Mouse (Mus musculus) gastrocnemius, postnatal 14 days (tissue): Measurements from ENCODE around the gene Cd248. TPM values are rescaled to one million over a fixed set of nuclear protein-coding genes. Genes with fewer than 3 reads are reported as not detected.
"Not testable (repeated sequence)": the region's sequence is repeated elsewhere in the genome, so short reads cannot be mapped to it uniquely, and the experiment has no call there.

Experiments used
- DNase-seq: peaks from one replicate; pipeline ENCODE4 v3.0.0; 2021; ENCODE audit warnings: mixed read lengths
- intact Hi-C: fragments of 180-260 bp; cut with DNase I; formaldehyde crosslinking; loops from one replicate; pipeline ENCODE4 v1.15.1; 2025; ENCODE audit warnings: low total_unique reads
- total RNA-seq, 2 experiments: library from RNA; stranded (reverse); gene quantifications; 2 replicates each; pipeline ENCODE4 v1.2.3; 2021

Cd248 gene
- total RNA-seq, 2 experiments from 2014 or later, result 23.8 to 43.2 TPM

DNA sequence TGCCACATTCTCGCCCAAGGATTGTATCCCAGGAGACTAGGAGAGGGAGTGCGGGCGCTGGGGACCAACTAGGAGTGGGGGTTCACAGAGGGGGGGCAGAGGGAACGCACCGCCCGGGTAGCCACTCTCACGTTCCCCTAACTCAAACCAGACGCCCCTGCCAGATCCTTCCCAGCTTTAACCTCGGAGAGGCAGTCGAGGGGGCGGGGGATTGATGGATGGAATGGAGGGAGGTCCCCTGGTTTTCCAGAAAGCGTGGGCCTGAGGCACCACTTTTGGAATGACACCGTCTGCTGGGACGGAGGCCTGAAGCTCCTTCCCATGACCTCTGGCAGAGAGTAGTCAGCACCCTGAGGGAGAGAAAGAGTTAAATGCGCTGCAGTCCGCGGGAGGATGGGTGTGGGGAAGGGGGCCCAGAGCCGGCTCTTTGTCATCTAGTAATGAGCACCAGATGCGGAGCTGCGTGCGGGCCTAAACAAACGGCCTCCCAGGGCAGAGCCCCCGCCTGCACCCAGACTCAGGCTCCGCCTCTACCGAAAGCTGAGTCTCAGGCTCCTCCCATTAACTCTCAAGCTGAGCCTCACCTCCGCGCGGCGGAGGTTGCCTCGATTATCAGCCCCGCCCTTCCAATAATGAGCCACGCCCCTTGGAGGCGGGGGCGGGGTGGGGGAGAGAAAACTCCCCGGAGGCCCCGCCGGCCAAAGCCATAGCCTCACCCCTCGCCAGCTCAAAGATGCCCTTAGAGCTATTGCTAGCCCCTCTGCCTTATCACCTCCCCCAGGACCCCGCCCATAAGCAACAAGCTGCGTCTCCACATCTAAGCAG is 3.9 kb downstream of the Cd248 start:
- intact Hi-C loops, result no loop called here
- DNase-seq, result peak; percentile 80

GRCm38 (mm10) chr19:5072389-5073019 is 4.6 kb downstream of the Cd248 start:
- intact Hi-C loops, result no loop called here
- DNase-seq, result no peak

GRCm38 (mm10) chr19:5073028-5073427 is 5.2 kb downstream of the Cd248 start:
- intact Hi-C loops, result no loop called here
- peak; percentile 50 for DNase-seq

GRCm38 (mm10) chr19:5073518-5073917 is 5.6 kb downstream of the Cd248 start:
- intact Hi-C loops, result no loop called here
- DNase-seq, result no peak

- DNase-seq, result no peak
- intact Hi-C loops, result no loop called here
These were observed 11.4 kb downstream of the Cd248 start for GRCm38 (mm10) chr19:5079279-5079678.

- no peak for DNase-seq
- intact Hi-C loops, result no loop called here
These were observed 14.1 kb downstream of the Cd248 start for GRCm38 (mm10) chr19:5082005-5082404.

- DNase-seq, result no peak
- intact Hi-C loops, result no loop called here
These were observed 14.7 kb downstream of the Cd248 start for GRCm38 (mm10) chr19:5082596-5082995.

DNA sequence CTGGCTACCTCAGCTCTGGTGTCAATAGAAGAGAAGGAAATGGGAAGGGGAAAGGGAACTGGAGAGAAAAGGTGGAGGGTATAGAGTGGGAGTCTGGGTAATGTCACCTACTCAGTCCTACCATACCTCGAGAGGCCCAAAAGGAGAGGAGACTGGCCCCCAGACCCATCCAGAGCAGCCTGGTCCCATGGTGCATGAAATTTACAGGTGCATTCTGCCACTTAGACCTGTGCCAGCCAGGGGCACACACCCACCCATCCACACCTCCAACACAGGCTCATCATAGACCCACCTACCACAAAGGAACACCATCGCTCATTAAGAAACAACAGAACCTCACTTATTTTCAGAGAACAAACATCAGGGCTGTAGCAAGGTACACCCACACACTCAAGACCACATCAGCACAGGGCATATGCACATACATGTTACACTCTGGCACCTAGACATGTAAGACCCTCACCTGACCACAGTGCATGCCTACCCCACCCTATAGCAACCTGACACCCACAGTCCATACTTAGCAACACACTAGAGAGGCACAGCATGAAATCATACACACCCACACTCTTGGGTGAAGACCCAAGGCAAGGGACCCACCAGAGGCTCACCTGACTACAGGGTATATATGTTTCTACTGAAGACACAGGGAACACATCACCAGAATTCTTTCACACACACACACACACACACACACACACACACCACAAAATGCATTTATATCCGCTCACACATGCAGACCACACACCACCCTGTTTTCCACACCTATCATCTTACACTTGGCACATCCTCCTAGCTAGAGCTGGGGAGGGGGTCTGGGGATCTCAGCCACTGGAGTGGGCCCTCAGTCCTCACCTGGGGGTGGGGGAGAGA is 16.3 kb downstream of the Cd248 start:
- no peak for DNase-seq
- intact Hi-C loops, result no loop called here

DNA sequence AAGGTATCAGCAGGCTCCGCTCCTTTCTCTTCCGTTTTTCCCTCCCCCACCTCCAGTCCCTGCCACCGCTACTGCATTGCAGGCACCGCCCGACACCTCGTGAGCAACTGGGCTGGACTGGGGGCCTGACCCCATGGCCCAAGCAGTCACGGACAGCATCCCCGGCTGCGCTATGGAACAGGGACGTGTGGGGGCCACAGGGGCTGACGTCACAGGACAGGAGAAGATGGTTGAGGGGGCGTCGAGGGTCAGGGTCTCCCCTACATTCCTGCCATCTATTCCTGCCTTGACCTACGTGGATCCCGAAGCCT is 16.9 kb downstream of the Cd248 start:
- intact Hi-C loops, result no loop called here
- no peak for DNase-seq

GRCm38 (mm10) chr19:5085145-5085863 is 17.4 kb downstream of the Cd248 start, which contains the start of gene Tmem151a:
Gene Tmem151a (minus strand): TSS chr19:5085531.
- DNase-seq, result no peak
- intact Hi-C loops, result no loop called here

DNA sequence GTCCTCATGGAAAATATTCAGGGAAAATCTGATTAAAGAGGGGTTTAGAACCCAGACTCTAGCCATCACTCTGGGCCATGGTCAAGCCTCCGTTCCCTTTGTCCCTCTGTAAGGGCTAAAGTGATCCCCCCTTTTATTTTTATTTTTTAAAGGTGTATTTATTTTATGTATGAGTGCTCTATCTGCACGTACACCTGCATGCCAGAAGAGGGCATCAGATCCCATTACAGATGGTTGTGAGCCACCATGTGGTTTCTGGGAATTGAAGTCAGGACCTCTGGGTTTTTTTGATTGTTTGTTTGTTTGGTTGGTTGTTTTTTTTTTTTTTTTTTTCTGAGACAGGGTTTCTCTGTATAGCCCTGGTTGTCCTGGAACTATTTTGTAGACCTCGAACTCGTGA is 18.7 kb downstream of the Cd248 start:
- DNase-seq, intact Hi-C loops: not testable (repeated sequence)

DNA sequence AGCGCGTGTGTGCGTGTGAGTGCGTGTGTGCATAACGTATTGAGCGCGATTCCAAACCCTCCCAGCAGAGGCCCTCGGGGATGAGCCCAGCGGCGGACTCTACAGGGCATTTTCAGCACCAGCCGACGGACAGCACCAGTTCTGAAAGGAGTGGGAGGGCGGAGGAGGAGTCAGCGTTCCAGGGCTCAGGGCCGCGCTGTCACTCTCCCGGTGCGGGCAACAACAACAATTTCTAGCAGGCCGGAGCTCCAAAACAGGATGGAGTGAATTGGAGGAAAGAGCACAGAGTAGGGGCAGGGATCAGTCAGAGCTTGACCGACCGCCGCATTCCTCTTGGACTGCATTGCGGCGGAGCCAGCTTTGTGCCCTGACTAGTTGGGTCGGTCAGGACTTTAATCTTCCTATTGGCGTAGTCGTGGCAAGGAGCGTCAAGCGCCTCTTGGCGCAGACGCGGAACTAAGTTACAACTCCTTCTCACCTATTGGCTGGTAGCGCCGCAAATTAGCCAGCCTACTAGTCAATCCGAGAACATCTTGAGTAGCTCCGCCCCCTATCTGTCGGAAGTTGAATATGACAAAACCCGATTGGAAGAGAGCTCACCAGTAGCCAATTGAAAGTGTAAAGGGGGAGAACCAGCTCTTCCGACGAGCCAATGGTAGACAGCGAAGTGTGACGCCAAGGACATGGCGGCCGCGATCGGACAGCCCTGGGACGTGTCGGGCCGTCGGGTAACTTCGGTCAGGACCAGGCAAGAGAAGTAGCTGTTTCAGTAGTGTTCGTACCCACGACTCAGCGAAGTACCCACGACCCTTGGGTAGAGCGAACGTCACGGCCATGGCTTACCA is 20.2 kb downstream of the Cd248 start, which contains the start of gene Yif1a:
Gene Yif1a, plus strand, starts transcription at position 655 of the 845 bp plus-strand sequence.
- DNase-seq, result peak; percentile 93
- intact Hi-C loops, result no loop called here

DNA sequence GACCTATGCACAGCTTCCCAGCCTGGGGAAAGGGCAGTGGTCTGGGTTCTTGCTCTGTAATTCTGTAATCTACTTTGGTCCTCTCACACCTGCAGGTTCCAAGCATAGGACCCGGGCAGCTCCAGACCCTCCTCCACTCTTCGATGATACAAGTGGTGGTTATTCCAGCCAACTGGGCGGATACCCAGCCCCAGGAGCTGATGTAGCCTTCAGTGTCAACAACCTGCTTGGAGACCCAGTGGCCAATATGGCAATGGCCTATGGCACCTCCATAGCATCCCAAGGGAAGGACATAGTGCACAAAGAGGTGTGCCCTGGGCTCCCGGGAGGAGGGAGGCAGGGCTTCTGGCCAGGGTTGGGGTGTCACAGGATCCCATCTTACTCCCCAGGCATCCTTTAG is 21.4 kb downstream of the Cd248 start:
- intact Hi-C loops, result no loop called here
- no peak for DNase-seq

- intact Hi-C loops, result loop anchor here (5.0 kb wide), 1 partner anchor 45 kb away; no protein-coding TSS in a partner anchor
These were observed 24.2 kb downstream of the Cd248 start for GRCm38 (mm10) chr19:5092083-5092482.

DNA sequence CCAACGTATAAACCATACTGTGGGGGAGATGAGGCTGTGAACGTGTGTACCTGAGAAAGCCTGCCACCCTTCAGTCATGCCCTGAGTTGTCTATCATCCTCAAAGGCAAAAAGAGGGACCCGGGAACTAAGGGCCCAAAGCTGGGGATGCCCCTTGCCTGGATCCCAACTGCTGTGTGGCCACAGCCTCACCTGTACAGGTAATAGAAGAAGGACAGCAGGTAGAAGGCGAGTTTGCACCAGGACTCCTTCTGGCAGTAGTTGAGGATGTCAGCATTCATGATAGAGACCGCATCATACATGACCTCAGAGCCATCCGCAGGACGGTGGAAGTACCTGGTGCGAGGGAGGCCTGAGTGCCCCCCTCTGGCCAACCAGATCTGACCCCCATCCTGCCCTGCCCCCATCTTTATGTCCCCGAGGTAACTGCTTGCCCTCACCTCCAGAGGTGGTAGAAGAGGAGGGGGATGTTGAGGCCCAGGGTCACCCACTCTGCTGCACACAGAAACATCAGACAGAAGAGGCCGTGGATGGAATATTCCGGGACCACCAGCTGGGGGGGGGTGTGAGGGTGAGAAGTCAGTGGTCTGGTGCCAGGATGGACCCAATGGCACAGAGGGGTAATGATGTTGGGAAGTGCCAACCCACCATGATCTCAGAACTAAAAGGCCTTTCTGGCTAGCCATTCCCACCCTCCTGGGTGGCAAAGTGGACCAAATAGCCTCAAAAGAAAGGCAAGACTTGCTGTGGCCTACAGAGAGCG is 25.8 kb downstream of the Cd248 start:
- intact Hi-C loops, result loop anchor here (5.0 kb wide), 1 partner anchor 44 kb away; no protein-coding TSS in a partner anchor
- no peak for DNase-seq

More at GRCm38 (mm10) chr19:5092083-5092482, 24.2 kb downstream of the Cd248 start:
- no peak for DNase-seq

DNA sequence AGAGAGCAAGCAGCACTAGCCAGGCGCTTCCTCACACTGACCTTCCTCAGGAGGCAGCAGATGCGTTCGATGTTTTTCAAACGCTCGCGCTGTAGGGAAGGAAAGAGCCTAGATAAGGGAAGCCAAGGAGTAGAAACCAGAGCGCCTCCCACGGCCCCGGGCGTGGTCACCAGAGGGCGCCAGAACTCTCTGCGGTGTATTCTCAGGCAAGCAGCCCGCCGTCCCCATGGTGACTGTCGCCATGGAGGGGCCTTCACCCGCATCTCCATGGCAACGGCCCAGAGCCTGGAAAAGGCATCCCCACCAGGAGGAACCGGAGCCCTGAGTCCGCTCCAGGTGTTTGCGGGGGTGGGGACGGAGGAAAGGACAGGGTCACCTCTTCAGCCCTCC is 26.4 kb downstream of the Cd248 start:
- DNase-seq, result peak; percentile 89
- intact Hi-C loops, result loop anchor here (5.0 kb wide), 1 partner anchor 43 kb away; no protein-coding TSS in a partner anchor

- DNase-seq, result no peak
- intact Hi-C loops, result loop anchor here (5.0 kb wide), 1 partner anchor 42 kb away; no protein-coding TSS in a partner anchor
These were observed 27.0 kb downstream of the Cd248 start for GRCm38 (mm10) chr19:5094746-5095417.
